Mouse (Mus musculus) ES-E14 (cell line): ENCODE data around the gene Rnd1. TPM values are rescaled to one million over a fixed set of nuclear protein-coding genes. Genes with fewer than 3 reads are reported as not detected.

Source experiments
- DNase-seq: peaks from one replicate; pipeline ENCODE4 v3.0.0-alpha.2; 2013; ENCODE audit warnings: low read depth, low spot score
- H3K27ac ChIP-seq: 2 replicates; pipeline ENCODE4 v1.5.1; 2012; ENCODE audit warnings: low read depth, mild to moderate bottlenecking, low read length, moderate library complexity, mixed read lengths; ENCODE audit not compliant: poor library complexity, insufficient read depth, severe bottlenecking
- H3K36me3 ChIP-seq: 2 replicates; pipeline ENCODE4 v1.6.1; 2012; ENCODE audit warnings: mild to moderate bottlenecking, low read length, moderate library complexity, mixed read lengths; ENCODE audit not compliant: control insufficient read depth, poor library complexity, insufficient read depth, severe bottlenecking
- H3K4me1 ChIP-seq, 2 experiments: fragments of 150-350 bp in 1 of 2; sonication (generic) in 1 of 2; 2 replicates each; pipeline ENCODE4 v1.6.1; 2012; ENCODE audit warnings: low read length in 2 of 2, mild to moderate bottlenecking in 1 of 2, mixed read lengths in 1 of 2; ENCODE audit not compliant: control insufficient read depth in 2 of 2, insufficient read depth in 2 of 2, poor library complexity in 1 of 2
- H3K4me3 ChIP-seq, 2 experiments: fragments of 150-350 bp in 1 of 2; sonication (generic) in 1 of 2; 2 replicates each; pipeline ENCODE4 v1.5.1; 2012; ENCODE audit warnings: low read length in 2 of 2, low read depth in 1 of 2, mild to moderate bottlenecking in 1 of 2, mixed read lengths in 1 of 2; ENCODE audit not compliant: insufficient read depth in 1 of 2, poor library complexity in 1 of 2, severe bottlenecking in 1 of 2
- H3K9ac ChIP-seq: 2 replicates; pipeline ENCODE4 v1.6.1; 2012; ENCODE audit warnings: low read depth, mild to moderate bottlenecking, low read length, mixed read lengths; ENCODE audit not compliant: poor library complexity, insufficient read depth, severe bottlenecking
- H3K9me3 ChIP-seq: fragments of 150-350 bp; sonication (generic); 2 replicates; pipeline ENCODE4 v1.6.1; 2012; ENCODE audit warnings: low read depth, mild to moderate bottlenecking, low read length; ENCODE audit not compliant: control insufficient read depth, insufficient read depth
- CHD2 ChIP-seq: IDR thresholded peaks from 2 replicates; pipeline ENCODE4 v1.6.1; 2014; ENCODE audit warnings: mild to moderate bottlenecking, low read depth, low read length, inconsistent platforms
- HCFC1 ChIP-seq: IDR thresholded peaks from 2 replicates; pipeline ENCODE4 v1.6.1; 2012; ENCODE audit warnings: low read length, inconsistent platforms, borderline replicate concordance; ENCODE audit not compliant: insufficient read depth
- MAFK ChIP-seq: IDR thresholded peaks from 2 replicates; pipeline ENCODE4 v1.6.1; 2014; ENCODE audit warnings: mild to moderate bottlenecking, low read depth, low read length, inconsistent platforms; ENCODE audit not compliant: insufficient read depth
- ZC3H11A ChIP-seq: IDR thresholded peaks from 2 replicates; pipeline ENCODE4 v1.6.1; 2012; ENCODE audit warnings: low read depth, mild to moderate bottlenecking, inconsistent platforms, low read length, borderline replicate concordance
- ZNF384 ChIP-seq: IDR thresholded peaks from 2 replicates; pipeline ENCODE4 v1.6.1; 2012; ENCODE audit warnings: low read depth, low read length, inconsistent platforms
- in situ Hi-C, 2 experiments: fragments of 600-800 bp; cut with MboI; formaldehyde crosslinking; loops; one replicate each; pipeline ENCODE4 v1.15.1; 2025; ENCODE audit warnings: low sequenced_read_pairs in 2 of 2, inconsistent platforms in 1 of 2; ENCODE audit not compliant: unreplicated experiment in 2 of 2
- total RNA-seq: library from RNA; depleted of rRNA; stranded (reverse); fragments of 300-350 nt; gene quantifications from 2 replicates; pipeline ENCODE4 v1.2.3, GENCODE M21; 2012

The Rnd1 gene
- total RNA-seq, 1 experiment = 7.6 TPM

- TF ChIP-seq ZC3H11A = no peak
- no peak for TF ChIP-seq CHD2
- no peak for TF ChIP-seq ZNF384
- no peak for TF ChIP-seq MAFK
- TF ChIP-seq HCFC1 = no peak
- DNase-seq = no peak
- in situ Hi-C loops = no loop called here
- Histone ChIP-seq H3K4me1 (peaks cover 11 to 45% of the 10 kb centered on the region in 2 experiments), H3K9me3 (no peaks in the 10 kb centered on the region), H3K4me3 (no peak overlapping the region), H3K9ac (no peak overlapping the region), H3K27ac (no peak overlapping the region), H3K36me3 (peaks cover 14% of the 10 kb centered on the region)
Observed at GRCm38 (mm10) chr15:98636517-98636916, 40.7 kb downstream of the Rnd1 start.

- TF ChIP-seq ZNF384 (no peak), MAFK (no peak), CHD2 (no peak), HCFC1 (no peak), ZC3H11A (no peak)
- Histone ChIP-seq H3K4me1 (peaks cover 11 to 42% of the 10 kb centered on the region in 2 experiments), H3K4me3 (peak overlapping the region; percentile 79 to 93), H3K9me3 (no peaks in the 10 kb centered on the region), H3K36me3 (peaks cover 5% of the 10 kb centered on the region), H3K9ac (peak overlapping the region; percentile 48; the same call in 1 of the 2 replicates), H3K27ac (peak overlapping the region; percentile 14; the same call in 1 of the 2 replicates)
- in situ Hi-C loops = no loop called here
- no peak for DNase-seq
Observed at GRCm38 (mm10) chr15:98635291-98635841, 41.9 kb downstream of the Rnd1 start.

GRCm38 (mm10) chr15:98634541-98635081 is 42.6 kb downstream of the Rnd1 start:
- peak; percentile 83 for DNase-seq
- peak overlapping the region; percentile 78 for H3K9ac ChIP-seq
- in situ Hi-C loops = no loop called here
- H3K36me3 ChIP-seq = peaks cover 3% of the 10 kb centered on the region; the same call in 1 of the 2 replicates
- H3K4me3 ChIP-seq = peak overlapping the region; percentile 79 to 93
- H3K27ac ChIP-seq = peak overlapping the region; percentile 76
- no peak for TF ChIP-seq HCFC1
- peak; percentile 37; the same call in 1 of the 2 replicates for TF ChIP-seq CHD2
- no peak for TF ChIP-seq ZNF384
- H3K4me1 ChIP-seq = peaks cover 10 to 43% of the 10 kb centered on the region in 2 experiments
- H3K9me3 ChIP-seq = no peaks in the 10 kb centered on the region

GRCm38 (mm10) chr15:98633822-98634470 is 43.3 kb downstream of the Rnd1 start:
- TF ChIP-seq ZC3H11A (no peak), HCFC1 (no peak), ZNF384 (no peak), CHD2 (no peak), MAFK (no peak)
- H3K4me1 ChIP-seq = peaks cover 10 to 45% of the 10 kb centered on the region in 2 experiments
- H3K9ac ChIP-seq = peak overlapping the region; percentile 78; the same call in 1 of the 2 replicates
- 0 out of 2 replicates have a peak overlapping the region, but pooled peaks have one; percentile 76 for H3K27ac ChIP-seq
- no peaks in the 10 kb centered on the region for H3K36me3 ChIP-seq
- in situ Hi-C loops = no loop called here
- H3K4me3 ChIP-seq = peak overlapping the region; percentile 79 to 93
- no peak for DNase-seq
- H3K9me3 ChIP-seq = no peaks in the 10 kb centered on the region
